Mouse (Mus musculus) layer of hippocampus, adult 18-20 months (tissue): ENCODE measurements around the gene Mars2. TPM values are rescaled to one million over a fixed set of nuclear protein-coding genes. Genes with fewer than 3 reads are reported as not detected.

Experiments used
- DNase-seq, 2 experiments: peaks; one replicate each; pipeline ENCODE4 v3.0.0; 2022; ENCODE audit warnings: low spot score in 2 of 2
- total RNA-seq, 2 experiments: library from RNA; stranded (reverse); gene quantifications; 2 replicates each; pipeline ENCODE4 v1.2.3; 2021

Gene Mars2
- total RNA-seq, 2 experiments from 2014 or later = 8.1 to 8.6 TPM

DNA sequence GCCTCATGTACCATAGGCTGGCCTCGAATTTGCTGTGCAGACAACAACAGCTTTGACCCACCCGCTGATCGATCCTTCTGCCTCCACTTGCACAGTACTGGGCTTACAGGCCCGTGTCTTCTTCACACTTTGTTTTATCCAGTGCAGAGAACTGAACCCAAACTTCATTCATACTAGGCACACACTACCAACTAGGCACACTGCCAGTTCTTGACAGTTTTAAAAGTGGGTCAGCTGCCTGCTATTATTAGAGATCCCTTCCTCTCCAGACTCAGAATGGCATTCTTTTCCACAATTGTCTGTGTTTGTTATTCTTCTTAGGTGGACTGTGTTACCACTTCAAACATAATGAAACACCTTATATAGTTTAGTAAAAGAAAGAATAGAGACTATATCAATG, 15.6 kb upstream of the Mars2 start:
- peak in 1 of 2 experiments; percentile 34 for DNase-seq

DNA sequence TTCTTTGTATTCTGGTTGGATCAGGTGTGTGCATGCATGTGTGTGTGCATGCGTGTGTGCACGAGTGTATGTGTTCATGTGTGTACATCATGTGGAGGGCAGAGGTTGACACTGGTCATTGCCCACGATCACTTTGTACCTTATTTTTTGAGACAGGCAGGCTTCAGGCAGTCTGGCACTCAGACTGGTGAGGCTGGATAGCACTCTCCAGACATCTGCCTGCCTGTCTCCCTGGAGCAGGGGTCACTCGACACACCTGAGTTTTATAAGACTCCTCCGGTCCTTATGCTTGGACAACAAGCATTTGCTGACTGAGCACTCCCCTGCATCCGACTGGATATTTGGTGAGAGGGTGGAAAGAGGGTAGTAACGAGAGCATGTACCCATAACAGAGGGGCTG, 14.0 kb upstream of the Mars2 start:
- no peak for DNase-seq

DNA sequence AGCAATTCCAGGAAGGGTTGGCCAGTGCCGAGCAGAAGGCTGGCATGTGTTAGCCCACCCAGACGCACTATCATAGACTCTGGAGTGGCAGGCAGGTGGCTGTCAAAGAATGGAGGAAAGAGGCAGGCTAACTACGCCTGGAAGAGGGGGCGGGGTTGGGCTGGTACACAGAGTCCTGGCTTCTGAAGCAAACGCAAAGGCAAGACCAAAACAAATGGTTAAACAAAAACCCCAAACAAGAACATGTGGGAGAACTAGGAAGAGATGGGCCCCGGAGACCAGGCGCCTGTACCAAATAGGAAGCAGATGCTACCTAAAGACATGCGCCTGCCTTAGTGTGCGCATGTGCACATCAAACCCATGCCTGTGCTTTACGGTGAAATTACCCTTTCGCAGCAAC, 12.9 kb upstream of the Mars2 start:
- peak in 1 of 2 experiments; percentile 46 for DNase-seq

DNA sequence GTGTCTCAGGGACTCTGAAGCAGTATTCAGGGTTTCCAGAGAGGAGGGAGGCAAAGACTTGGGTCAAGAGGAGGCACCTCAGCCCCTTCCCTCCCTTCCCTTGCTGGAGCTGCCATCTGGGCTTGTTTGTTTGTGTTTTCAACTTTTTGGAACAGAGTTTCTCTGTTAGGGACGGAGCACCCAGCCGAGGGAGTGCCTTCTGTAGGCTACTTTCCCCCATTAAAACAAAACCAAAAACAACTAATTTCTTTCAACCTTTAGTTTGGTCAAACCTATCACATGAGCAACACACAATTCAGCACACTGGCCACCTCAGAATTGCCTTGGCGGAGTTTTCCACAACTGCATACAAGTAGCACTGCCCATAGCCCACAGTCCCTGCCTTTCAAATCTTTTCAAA, 11.6 kb upstream of the Mars2 start:
- DNase-seq = peak in 1 of 2 experiments; percentile 34

DNA sequence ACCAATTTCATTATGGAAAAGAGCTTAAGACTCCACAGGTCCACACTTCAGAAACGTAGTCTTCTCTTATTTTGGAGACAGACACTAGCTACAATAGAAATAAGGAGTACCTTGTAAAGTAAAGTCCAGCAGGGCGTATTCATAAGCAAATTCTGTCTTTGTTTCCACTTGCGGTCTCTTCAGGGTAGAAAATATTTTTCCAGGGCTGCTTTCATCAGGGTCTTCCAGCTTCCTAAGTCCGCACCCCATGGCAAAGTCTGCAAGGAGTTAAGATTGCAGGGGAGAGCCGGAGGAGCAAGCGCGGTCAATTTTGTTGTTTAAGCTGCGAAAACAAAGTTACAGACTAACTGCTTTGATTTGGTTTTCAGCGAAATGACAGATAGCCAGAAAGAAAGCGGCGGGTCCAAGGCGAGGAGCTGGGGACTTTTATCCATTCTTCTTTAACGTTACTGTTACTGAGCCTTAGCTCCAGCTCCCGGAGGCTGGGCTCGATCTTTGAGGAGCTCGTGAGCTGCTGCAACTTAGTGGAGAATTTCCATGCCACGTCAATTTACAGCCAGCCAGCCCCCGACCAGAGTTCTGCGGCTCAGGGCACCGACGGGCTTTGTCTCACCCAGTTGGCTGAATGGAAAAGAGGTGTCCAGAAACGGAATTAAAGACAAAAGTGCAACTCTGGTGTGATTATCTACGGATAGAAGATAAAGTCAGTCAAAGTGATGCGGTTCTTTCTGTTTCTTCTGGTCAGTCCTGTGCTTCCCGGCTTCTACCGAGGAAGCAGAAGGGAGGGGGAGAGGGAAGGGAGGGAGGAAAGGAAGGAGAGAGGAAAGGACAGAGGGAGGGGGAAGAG, 10.7 kb upstream of the Mars2 start, which contains the start of gene Rftn2:
TSS of gene Rftn2 (minus strand) at position 772 of the 847 bp plus-strand sequence.
- peak in 1 of 2 experiments; percentile 21 for DNase-seq

DNA sequence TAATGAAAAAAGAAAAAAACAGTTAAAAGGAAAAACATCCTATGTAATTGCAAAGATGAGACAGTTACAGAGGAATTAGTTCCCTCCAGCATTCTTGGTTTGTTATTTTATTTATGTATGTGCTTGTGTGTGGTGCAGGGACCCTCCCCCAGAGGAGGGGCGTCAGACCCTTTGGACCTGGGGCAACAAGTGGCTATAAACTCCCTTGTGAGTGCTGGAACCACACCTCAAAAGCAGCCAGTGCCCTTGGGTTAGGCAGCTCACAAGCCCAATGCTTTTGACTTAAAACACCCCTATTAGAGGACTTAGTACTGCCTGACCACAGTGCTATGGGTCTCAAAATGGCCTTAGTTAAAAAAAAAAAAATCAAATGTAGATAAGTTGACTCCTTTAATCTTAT, 9.6 kb upstream of the Mars2 start:
- no peak for DNase-seq

DNA sequence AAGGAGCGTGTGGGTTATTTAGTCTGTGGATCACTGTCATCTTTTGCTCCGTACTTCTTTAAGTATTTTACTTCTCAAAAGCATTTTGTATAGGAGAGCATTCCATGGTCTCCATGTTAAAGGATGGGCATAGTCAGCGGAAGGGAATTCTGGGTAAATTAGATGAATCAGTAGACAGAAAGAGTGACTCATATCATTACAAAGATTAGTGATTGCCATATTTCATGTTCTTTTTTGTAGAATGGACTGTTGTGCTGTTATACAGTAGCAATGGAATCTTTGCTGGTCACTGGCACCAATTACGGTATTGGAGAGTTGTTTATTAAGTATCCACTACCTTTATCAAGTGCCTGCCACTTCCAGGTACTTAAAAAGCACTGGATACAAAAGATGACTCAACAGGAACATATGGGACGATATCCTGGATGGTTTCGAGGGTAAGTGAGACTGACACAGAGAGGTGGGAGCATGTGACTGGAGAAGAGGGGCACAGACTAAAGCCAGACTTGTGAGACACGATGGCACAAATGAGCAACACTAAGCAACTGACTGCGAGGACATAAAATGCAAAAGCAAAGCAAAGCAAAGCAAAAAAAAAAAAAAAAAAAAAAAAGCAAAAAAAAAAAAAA, 8.6 kb upstream of the Mars2 start:
- DNase-seq = no peak

DNA sequence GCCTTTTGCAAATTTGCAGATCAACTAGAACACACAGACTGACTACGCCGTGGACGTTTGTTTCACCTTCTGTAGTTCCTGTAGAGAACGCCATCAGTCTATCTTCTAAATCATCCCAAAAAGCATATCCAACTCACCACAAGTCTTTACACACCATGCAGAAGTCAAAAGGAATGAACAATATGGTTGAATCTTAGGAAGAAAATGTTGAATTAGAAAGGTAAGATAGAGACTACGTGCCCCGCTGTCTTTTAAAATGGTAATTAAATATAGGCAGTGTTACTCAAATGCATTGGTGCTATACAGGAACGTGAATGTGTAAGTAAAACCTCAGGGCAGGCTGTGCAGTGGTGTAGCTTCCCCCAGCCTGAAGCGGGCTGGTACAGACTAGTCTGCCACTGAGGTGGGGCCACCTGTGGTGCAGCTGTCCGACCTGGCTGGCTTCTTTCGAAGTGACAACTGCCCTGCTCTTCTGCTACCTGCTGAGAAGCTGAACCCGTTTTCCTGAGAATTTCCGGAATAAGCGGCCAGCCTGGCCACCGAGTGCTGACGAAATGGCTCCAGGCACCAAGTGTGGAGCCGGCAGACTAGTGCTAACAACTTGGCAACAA, 2.0 kb upstream of the Mars2 start:
- no peak for DNase-seq

DNA sequence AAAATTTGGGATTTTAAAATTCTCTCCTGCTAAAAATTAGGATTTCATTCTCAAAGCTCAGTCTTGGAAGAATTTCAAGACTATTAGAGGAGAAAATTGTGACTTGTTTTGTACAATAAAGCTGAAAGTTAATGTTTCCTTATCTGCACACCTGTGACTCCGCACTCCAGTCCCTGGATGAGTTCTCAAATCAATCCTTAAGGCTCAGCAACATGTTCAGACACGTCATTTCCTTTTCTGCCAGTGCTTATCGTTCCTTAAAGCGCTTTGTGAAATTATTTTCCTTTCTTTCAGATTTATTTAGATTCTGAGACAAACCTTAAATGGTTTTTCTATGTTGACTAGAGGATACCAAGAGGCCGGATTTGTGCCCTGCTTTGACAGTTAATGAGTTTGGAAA, 490 bp upstream of the Mars2 start:
- DNase-seq = no peak

DNA sequence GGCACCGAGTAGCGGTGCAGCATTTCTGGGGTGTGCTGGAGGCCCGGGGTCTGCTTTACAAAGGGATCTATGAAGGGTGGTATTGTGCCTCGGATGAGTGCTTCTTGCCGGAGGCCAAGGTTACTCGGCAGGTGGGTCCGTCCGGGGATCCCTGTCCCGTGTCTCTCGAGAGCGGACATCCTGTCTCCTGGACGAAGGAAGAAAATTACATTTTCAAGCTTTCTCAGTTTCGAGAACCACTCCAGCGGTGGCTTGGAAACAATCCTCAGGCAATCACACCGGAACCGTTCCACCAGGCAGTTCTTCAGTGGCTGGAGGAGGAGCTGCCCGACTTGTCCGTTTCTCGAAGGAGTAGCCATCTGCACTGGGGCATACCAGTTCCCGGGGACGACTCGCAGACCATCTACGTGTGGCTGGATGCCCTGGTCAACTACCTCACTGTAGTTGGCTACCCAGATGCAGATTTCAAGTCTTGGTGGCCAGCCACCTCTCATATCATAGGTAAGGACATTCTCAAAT, 725 bp downstream of the Mars2 start:
- DNase-seq = peak in 1 of 2 experiments; percentile 31

DNA sequence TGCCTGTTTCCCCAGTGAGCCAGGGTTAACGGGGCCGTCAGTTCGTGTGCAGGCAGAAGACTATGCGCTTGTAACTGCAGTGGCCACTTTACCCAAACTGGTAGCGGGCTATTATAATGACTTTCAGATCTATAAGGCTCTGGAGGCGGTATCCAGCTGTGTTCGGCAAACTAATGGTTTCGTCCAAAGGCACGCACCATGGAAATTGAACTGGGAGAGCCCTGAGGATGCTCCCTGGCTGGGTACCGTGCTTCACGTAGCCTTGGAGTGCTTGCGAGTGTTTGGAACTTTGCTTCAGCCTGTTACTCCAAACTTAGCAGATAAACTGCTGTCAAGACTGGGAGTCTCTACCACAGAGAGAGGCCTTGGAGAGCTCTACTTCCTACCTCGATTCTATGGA, 1.5 kb downstream of the Mars2 start:
- DNase-seq = no peak

DNA sequence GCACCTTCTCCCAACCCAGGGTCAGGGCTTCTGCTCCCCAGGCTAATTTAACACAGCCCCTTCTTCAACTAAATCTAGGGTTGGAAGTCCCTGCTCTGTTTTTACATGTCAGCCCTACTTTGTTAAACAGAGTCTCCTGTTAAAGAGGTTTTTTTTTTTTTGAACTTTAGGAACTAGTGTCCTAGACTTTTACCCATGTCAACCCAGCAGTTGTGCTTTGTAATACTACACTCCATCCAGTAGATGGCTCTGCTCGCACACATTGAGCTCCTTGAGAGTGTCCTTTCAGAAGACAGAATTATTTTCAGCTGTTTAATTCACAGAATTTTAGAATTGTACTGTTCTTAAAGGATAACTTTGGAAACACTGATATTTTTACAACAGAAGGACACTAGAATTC, 2.3 kb downstream of the Mars2 start:
- DNase-seq = peak in 1 of 2 experiments; percentile 59

DNA sequence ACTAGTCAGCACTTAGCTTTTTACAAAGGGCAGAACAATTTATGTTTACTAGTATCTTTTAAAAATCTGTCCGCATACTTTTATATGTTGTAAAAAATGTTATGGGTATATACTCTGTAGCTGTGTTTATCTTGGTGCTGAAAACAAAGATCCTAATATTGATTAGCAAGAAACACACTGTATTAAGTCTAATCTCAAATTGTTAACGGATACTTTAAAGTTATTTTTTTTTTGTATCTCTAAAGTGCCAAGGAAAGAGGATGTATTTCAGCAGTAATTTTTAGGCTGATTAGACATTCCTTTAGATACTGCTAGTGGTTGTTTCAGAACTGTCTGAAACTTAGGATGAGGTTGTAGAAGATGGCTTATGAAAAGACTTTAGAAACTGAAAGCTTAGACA, 9.4 kb downstream of the Mars2 start:
- DNase-seq = no peak

DNA sequence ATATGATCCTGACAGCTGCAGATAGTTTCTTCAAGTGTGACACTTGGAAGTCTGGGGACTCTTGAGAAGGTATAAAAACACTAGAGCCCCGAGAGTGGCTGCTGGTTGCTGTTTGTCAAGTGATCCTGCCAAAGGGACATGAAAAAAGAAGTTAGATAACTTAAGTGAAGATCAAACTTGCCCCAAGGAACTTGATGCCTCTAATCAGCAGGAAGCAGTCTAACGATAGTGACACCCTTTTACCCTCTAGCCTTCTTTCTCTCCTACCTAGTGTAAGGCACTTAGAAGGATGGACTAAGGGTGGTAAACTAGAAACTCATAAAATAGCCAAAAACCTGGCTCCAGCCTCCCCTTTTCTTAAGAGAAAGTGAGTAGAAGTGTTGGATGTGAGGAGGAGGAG, 27.4 kb downstream of the Mars2 start:
- DNase-seq = no peak

DNA sequence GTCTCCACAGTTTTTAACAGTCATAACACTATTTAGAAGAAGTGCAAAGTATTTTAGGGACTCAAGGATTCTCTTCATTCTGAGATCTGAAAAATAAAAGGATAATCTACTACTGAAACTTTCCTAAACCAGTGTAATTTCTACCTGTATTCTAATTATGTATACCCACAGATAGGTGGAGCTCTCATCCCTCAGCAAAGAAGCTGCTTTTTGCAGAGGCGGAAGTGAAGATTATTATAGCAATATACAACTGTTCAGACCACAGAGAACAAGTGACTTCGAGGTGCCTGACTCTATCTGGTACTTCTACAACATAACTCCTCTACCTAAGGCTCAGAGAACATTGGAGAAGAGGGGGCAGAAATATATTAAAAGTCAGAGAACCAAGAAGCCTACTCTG, 28.5 kb downstream of the Mars2 start:
- DNase-seq = no peak

DNA sequence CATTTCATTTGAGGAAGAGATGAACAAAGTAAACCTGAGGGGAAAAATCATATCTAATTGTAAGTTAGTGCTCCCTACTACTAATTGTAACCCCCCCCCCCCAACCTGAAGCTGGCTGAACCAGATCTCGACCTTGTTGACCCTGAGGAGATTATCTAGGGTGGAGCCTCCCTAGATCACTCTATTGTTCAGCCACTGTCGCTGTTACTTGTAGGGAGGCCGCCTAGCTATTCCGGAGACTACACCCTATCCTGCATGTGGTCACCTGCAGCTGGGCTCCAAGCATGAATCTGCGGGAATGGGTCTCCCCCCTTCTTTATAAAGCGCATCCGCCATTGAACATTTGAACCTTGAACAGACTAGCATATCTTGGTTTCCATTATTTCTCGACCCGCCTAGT, 42.1 kb downstream of the Mars2 start:
- DNase-seq = no peak

Other genes with a start within 250 kb of the Mars2 start
- gene Sf3b1, start 209.7 kb upstream of the Mars2 start, total RNA-seq = 100 to 1,000 TPM; 150 to 154 TPM
- 10 to 100 TPM; 18.2 to 19.7 TPM for gene Coq10b, start 184.4 kb upstream of the Mars2 start, total RNA-seq
- 100 to 1,000 TPM in 1 of 2 experiments, 10 to 100 TPM in 1; 95.7 to 106 TPM for gene Hspe1, start 149.0 kb upstream of the Mars2 start, total RNA-seq
- gene Hspd1, start 148.9 kb upstream of the Mars2 start, total RNA-seq = 100 to 1,000 TPM; 179 to 181 TPM
- 10 to 100 TPM; 54.8 to 55.1 TPM for gene Mob4, start 105.9 kb upstream of the Mars2 start, total RNA-seq
- gene Rftn2, start 10.4 kb upstream of the Mars2 start, total RNA-seq = 10 to 100 TPM; 35.6 to 36.4 TPM
- 1 to 10 TPM in 1 of 2 experiments, under 1 TPM in 1; 0.50 to 1.0 TPM for gene Boll, start 126.3 kb downstream of the Mars2 start, total RNA-seq
- gene Plcl1, start 168.7 kb downstream of the Mars2 start, total RNA-seq = 10 to 100 TPM; 31.0 to 33.7 TPM